22 mouse cellular contexts compared by ENCODE assay signal in the genomic region with DNA sequence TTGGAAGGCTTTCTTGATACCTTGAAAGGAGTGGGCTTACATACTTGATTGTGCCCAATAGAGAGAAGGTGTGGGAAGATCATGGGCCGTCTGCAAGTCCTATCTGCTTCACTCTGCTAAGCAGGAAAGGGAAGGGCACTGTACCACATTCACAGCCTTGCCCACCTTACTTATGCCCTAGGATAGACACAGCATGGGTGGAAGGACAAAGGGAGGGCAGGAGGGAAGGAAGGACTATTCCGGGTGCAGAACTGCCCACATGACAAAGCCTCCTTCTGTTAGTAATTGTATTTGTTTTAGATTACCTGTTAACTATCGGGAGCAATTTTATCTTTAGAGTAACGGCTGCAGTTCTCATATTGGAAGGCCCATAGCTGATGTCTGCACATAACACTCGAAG.
A peak's percentile ranks its signal among the peaks of the same experiment; 100 is the strongest.
DNase-seq lines count a peak whose midpoint lies in the region; ATAC-seq and TF ChIP-seq lines count a peak whose summit lies in the region.
"Had no signal": no experiment of that assay in that cellular context is flagged by ENCODE, and none has a peak within 500 bp of the region (broad histone marks: within the 10 kb centered on the region; RNA-seq: fewer than 3 reads in every experiment).

No protein-coding gene starts in this region.

- no peaks in the 10 kb centered on the region for H3K27me3 ChIP-seq in hindbrain, embryonic 13.5 days
- no peaks in the 10 kb centered on the region for H3K27me3 ChIP-seq in hindbrain, embryonic 16.5 days (replicated peaks; ENCODE audit: control insufficient read depth, insufficient read depth, low read length)
- no peaks in the 10 kb centered on the region for H3K27me3 ChIP-seq in intestine, embryonic 16.5 days (replicated peaks; ENCODE audit: control insufficient read depth, insufficient read depth, low read length)
- H3K27me3 ChIP-seq: embryonic facial prominence, embryonic 13.5 days; embryonic facial prominence, embryonic 15.5 days; forebrain, embryonic 12.5 days had no signal

- no peaks in the 10 kb centered on the region for H3K36me3 ChIP-seq in hindbrain, embryonic 13.5 days
- no peaks in the 10 kb centered on the region for H3K36me3 ChIP-seq in hindbrain, embryonic 16.5 days (ENCODE audit: control insufficient read depth, insufficient read depth, low read length)
- H3K36me3 ChIP-seq in intestine, embryonic 16.5 days (ENCODE audit: control insufficient read depth, insufficient read depth, low read length), result no peaks in the 10 kb centered on the region
- H3K36me3 ChIP-seq: embryonic facial prominence, embryonic 13.5 days; embryonic facial prominence, embryonic 15.5 days; forebrain, embryonic 10.5 days; forebrain, embryonic 12.5 days had no signal

- no peak overlapping the region for H3K4me3 ChIP-seq in hindbrain, embryonic 13.5 days
- H3K4me3 ChIP-seq in hindbrain, embryonic 16.5 days (ENCODE audit: low read length), result no peak overlapping the region
- no peak overlapping the region for H3K4me3 ChIP-seq in layer of hippocampus, adult 2 months
- H3K4me3 ChIP-seq in intestine, embryonic 16.5 days (ENCODE audit: low read length), result no peak overlapping the region
- H3K4me3 ChIP-seq: embryonic facial prominence, embryonic 13.5 days; embryonic facial prominence, embryonic 15.5 days; erythroblast, embryonic 14.5 days; forebrain, embryonic 10.5 days; forebrain, embryonic 12.5 days had no signal

- H3K4me1 ChIP-seq in hindbrain, embryonic 13.5 days (replicated peaks), result peaks cover 31% of the 10 kb centered on the region
- peaks cover 7% of the 10 kb centered on the region for H3K4me1 ChIP-seq in hindbrain, embryonic 16.5 days (ENCODE audit: control insufficient read depth, insufficient read depth, low read depth, low read length)
- H3K4me1 ChIP-seq in intestine, embryonic 16.5 days (ENCODE audit: control insufficient read depth, insufficient read depth, low read length), result peaks cover 11% of the 10 kb centered on the region; the same call in 1 of the 2 replicates
- H3K4me1 ChIP-seq: embryonic facial prominence, embryonic 13.5 days; embryonic facial prominence, embryonic 15.5 days had no signal

- no peaks in the 10 kb centered on the region for H3K9me3 ChIP-seq in hindbrain, embryonic 13.5 days
- H3K9me3 ChIP-seq in hindbrain, embryonic 16.5 days (ENCODE audit: control insufficient read depth, low read length), result no peaks in the 10 kb centered on the region
- peaks cover 3% of the 10 kb centered on the region; the same call in 1 of the 2 replicates for H3K9me3 ChIP-seq in intestine, embryonic 16.5 days (ENCODE audit: control insufficient read depth, low read length)
- H3K9me3 ChIP-seq: embryonic facial prominence, embryonic 13.5 days; embryonic facial prominence, embryonic 15.5 days; forebrain, embryonic 10.5 days; forebrain, embryonic 12.5 days had no signal

- no peak for ATAC-seq in hindbrain, embryonic 13.5 days (ENCODE audit: low FRiP score)
- ATAC-seq in hindbrain, embryonic 16.5 days, result no peak
- ATAC-seq in intestine, embryonic 16.5 days, result peak; percentile 59
- ATAC-seq: forebrain, embryonic 14.5 days had no signal

- TF ChIP-seq CTCF in layer of hippocampus, adult 2 months (conservative IDR thresholded peaks at IDR 0.05), result no peak

- H3K9ac ChIP-seq in hindbrain, embryonic 13.5 days, result no peak overlapping the region
- no peak overlapping the region for H3K9ac ChIP-seq in hindbrain, embryonic 16.5 days (ENCODE audit: low read depth, low read length)
- no peak overlapping the region for H3K9ac ChIP-seq in intestine, embryonic 16.5 days (ENCODE audit: low read depth, low read length)
- H3K9ac ChIP-seq: embryonic facial prominence, embryonic 13.5 days; embryonic facial prominence, embryonic 15.5 days; forebrain, embryonic 12.5 days had no signal

- no peak for DNase-seq in layer of hippocampus, adult 2 months (ENCODE audit: low spot score in 2 of 2)
- DNase-seq in layer of hippocampus, postnatal 36 days, result no peak
- no peak for DNase-seq in urinary bladder, adult 18-20 months (ENCODE audit: low spot score in 2 of 2)
- DNase-seq: adrenal gland, adult 2 months; adrenal gland, postnatal 10 days; adrenal gland, postnatal 25 days; cerebellum, adult 11 months; cerebellum, adult 18-20 months; cerebellum, adult 8-10 months; cerebellum, adult 9-11 months; cerebellum, postnatal 14 days; cerebellum, postnatal 36 days; embryo, embryonic 11 days had no signal

- H3K4me2 ChIP-seq in hindbrain, embryonic 13.5 days, result no peak overlapping the region
- no peak overlapping the region for H3K4me2 ChIP-seq in hindbrain, embryonic 16.5 days (ENCODE audit: low read length)
- no peak overlapping the region for H3K4me2 ChIP-seq in intestine, embryonic 16.5 days (ENCODE audit: low read depth, low read length)
- H3K4me2 ChIP-seq: embryonic facial prominence, embryonic 13.5 days; embryonic facial prominence, embryonic 15.5 days; forebrain, embryonic 12.5 days had no signal

- 73% methylated on average over 5 of the region's 5 CpGs for WGBS in hindbrain, embryonic 13.5 days
- WGBS in hindbrain, embryonic 16.5 days, result 65% methylated on average over 5 of the region's 5 CpGs
- WGBS in intestine, embryonic 16.5 days, result 49% methylated on average over 5 of the region's 5 CpGs

- peak overlapping the region; percentile 12; the same call in 1 of the 2 replicates for H3K27ac ChIP-seq in hindbrain, embryonic 13.5 days
- no peak overlapping the region for H3K27ac ChIP-seq in hindbrain, embryonic 16.5 days (ENCODE audit: low read depth, low read length)
- H3K27ac ChIP-seq in layer of hippocampus, adult 2 months, result 0 out of 2 replicates have a peak overlapping the region, but pooled peaks have one; percentile 7
- no peak overlapping the region for H3K27ac ChIP-seq in intestine, embryonic 16.5 days (ENCODE audit: low read length)
- H3K27ac ChIP-seq: embryonic facial prominence, embryonic 13.5 days; embryonic facial prominence, embryonic 15.5 days; forebrain, embryonic 10.5 days; forebrain, embryonic 12.5 days had no signal

Comparison
In these comparisons a context has a peak if more than half of its experiments do, and no peak if none do; other contexts are left out.
1. H3K27ac ChIP-seq: peak in hindbrain, embryonic 13.5 days (single experiment) and layer of hippocampus, adult 2 months (single experiment); none in hindbrain, embryonic 16.5 days (single experiment) and intestine, embryonic 16.5 days (single experiment).